Mouse (Mus musculus): ENCODE results near the gene Rhod. TPM values are rescaled to one million over a fixed set of nuclear protein-coding genes. Genes with fewer than 3 reads are reported as not detected.

Rhod gene
- polyA plus RNA-seq (2015; fragmentation: Nextera tagmentation; extraction: Ambion mirVana): 9.0 and 13.6 TPM in 2 replicates

GRCm38 (mm10) chr19:4439161-4439801, at the start of gene Rhod:
Gene Rhod (minus strand): TSS chr19:4439432.

GRCm38 (mm10) chr19:4477345-4478189, 38.3 kb upstream of the Rhod start, which contains the start of gene Syt12:
Gene Syt12 (minus strand): TSS chr19:4477447.

GRCm38 (mm10) chr19:4397798-4398629, 41.2 kb downstream of the Rhod start, which contains the start of gene Kdm2a:
Gene Kdm2a (minus strand): TSS chr19:4398285.

Other genes starting within 250 kb of the Rhod start
- 26.1 and 34.7 TPM in 2 replicates for gene Tbc1d10c, start 248.1 kb downstream of the Rhod start, polyA plus RNA-seq (2015; fragmentation: Nextera tagmentation; extraction: Ambion mirVana)
- gene Ppp1ca, start 247.4 kb downstream of the Rhod start, polyA plus RNA-seq (2015; fragmentation: Nextera tagmentation; extraction: Ambion mirVana): 442 and 443 TPM in 2 replicates
- 17.5 and 19.7 TPM in 2 replicates for gene Rad9a, start 237.8 kb downstream of the Rhod start, polyA plus RNA-seq (2015; fragmentation: Nextera tagmentation; extraction: Ambion mirVana)
- 3.2 and 4.0 TPM in 2 replicates for gene Clcf1, start 225.2 kb downstream of the Rhod start, polyA plus RNA-seq (2015; fragmentation: Nextera tagmentation; extraction: Ambion mirVana)
- not detected in 2 replicates for gene AC109138.7, start 225.1 kb downstream of the Rhod start, polyA plus RNA-seq (2015; fragmentation: Nextera tagmentation; extraction: Ambion mirVana)
- gene Pold4, start 207.5 kb downstream of the Rhod start, polyA plus RNA-seq (2015; fragmentation: Nextera tagmentation; extraction: Ambion mirVana): 30.2 and 35.5 TPM in 2 replicates
- 4.7 and 6.3 TPM in 2 replicates for gene Ssh3, start 170.3 kb downstream of the Rhod start, polyA plus RNA-seq (2015; fragmentation: Nextera tagmentation; extraction: Ambion mirVana)
- 1.7 and 2.7 TPM in 2 replicates for gene Ankrd13d, start 156.3 kb downstream of the Rhod start, polyA plus RNA-seq (2015; fragmentation: Nextera tagmentation; extraction: Ambion mirVana)
- gene Grk2, start 133.2 kb downstream of the Rhod start, polyA plus RNA-seq (2015; fragmentation: Nextera tagmentation; extraction: Ambion mirVana): 23.0 and 33.3 TPM in 2 replicates
- gene Kdm2a, start 41.1 kb downstream of the Rhod start, polyA plus RNA-seq (2015; fragmentation: Nextera tagmentation; extraction: Ambion mirVana): 19.6 and 20.3 TPM in 2 replicates
- 0.05 TPM in 1 of 2 replicates, not detected in the other for gene Syt12, start 38.0 kb upstream of the Rhod start, polyA plus RNA-seq (2015; fragmentation: Nextera tagmentation; extraction: Ambion mirVana)
- not detected in 2 replicates for gene 2010003K11Rik, start 59.2 kb upstream of the Rhod start, polyA plus RNA-seq (2015; fragmentation: Nextera tagmentation; extraction: Ambion mirVana)
- gene Pcx, start 71.0 kb upstream of the Rhod start, polyA plus RNA-seq (2015; fragmentation: Nextera tagmentation; extraction: Ambion mirVana): 17.9 and 18.0 TPM in 2 replicates
- 0.70 and 0.93 TPM in 2 replicates for gene Lrfn4, start 176.2 kb upstream of the Rhod start, polyA plus RNA-seq (2015; fragmentation: Nextera tagmentation; extraction: Ambion mirVana)
- 30.4 and 31.4 TPM in 2 replicates for gene Rce1, start 186.2 kb upstream of the Rhod start, polyA plus RNA-seq (2015; fragmentation: Nextera tagmentation; extraction: Ambion mirVana)